Mouse (Mus musculus): ENCODE data around the gene Gm45140. TPM values are rescaled to one million over a fixed set of nuclear protein-coding genes. Genes with fewer than 3 reads are reported as not detected.
"Not testable (repeated sequence)": the region's sequence is repeated elsewhere in the genome, so short reads cannot be mapped to it uniquely, and the experiment has no call there.

The Gm45140 gene
- total RNA-seq, 2 experiments from 2014 or later, result 0.79 to 2.0 TPM

GRCm38 (mm10) chr6:87779174-87780165 is 56.1 kb downstream of the Gm45140 start:
- DNase-seq, result no peak
- intact Hi-C loops (cut with DNase I), result no loop called here

GRCm38 (mm10) chr6:87778294-87779173 is 57.1 kb downstream of the Gm45140 start:
- intact Hi-C loops (cut with DNase I), result no loop called here
- no peak for DNase-seq

- intact Hi-C loops (cut with DNase I), result no loop called here
- DNase-seq, result no peak
These were observed 57.8 kb downstream of the Gm45140 start, which contains the start of gene Gp9 for GRCm38 (mm10) chr6:87777842-87778241. Gp9 (plus strand) TSS chr6:87778072.

- intact Hi-C loops (cut with DNase I), result no loop called here
- DNase-seq, result no peak
These were observed 58.9 kb downstream of the Gm45140 start for GRCm38 (mm10) chr6:87776663-87777062.

GRCm38 (mm10) chr6:87775588-87776245 is 59.9 kb downstream of the Gm45140 start:
- no peak for DNase-seq
- intact Hi-C loops (cut with DNase I), result no loop called here

- DNase-seq, result no peak
- intact Hi-C loops (cut with DNase I), result loop anchor here (5.0 kb wide), 1 partner anchor 73 kb away; no protein-coding TSS in a partner anchor
These were observed 60.7 kb downstream of the Gm45140 start for GRCm38 (mm10) chr6:87774909-87775308.

- DNase-seq, result no peak
- intact Hi-C loops (cut with DNase I), result loop anchor here (5.0 kb wide), 1 partner anchor 72 kb away; no protein-coding TSS in a partner anchor
These were observed 61.1 kb downstream of the Gm45140 start for GRCm38 (mm10) chr6:87774466-87774865.

- intact Hi-C loops (cut with DNase I), result loop anchor here (5.0 kb wide), 1 partner anchor 68 kb away; no protein-coding TSS in a partner anchor
- DNase-seq, result no peak
These were observed 65.0 kb downstream of the Gm45140 start for GRCm38 (mm10) chr6:87770626-87771025.

GRCm38 (mm10) chr6:87764296-87764695 is 71.3 kb downstream of the Gm45140 start:
- DNase-seq, result not testable (repeated sequence)
- intact Hi-C loops (cut with DNase I), result loop anchor here (5.0 kb wide), 3 partner anchors 73 to 233 kb away; partner anchors contain the start of genes Copg1, Gm45140 and Isy1

GRCm38 (mm10) chr6:87763376-87764280 is 72.0 kb downstream of the Gm45140 start:
- intact Hi-C loops (cut with DNase I), result loop anchor here (5.0 kb wide), 3 partner anchors 74 to 234 kb away; partner anchors contain the start of genes Copg1, Gm45140 and Isy1
- no peak for DNase-seq

GRCm38 (mm10) chr6:87762161-87762560 is 73.4 kb downstream of the Gm45140 start:
- intact Hi-C loops (cut with DNase I), result loop anchor here (5.0 kb wide), 3 partner anchors 75 to 235 kb away; partner anchors contain the start of genes Copg1, Gm45140 and Isy1
- DNase-seq, result no peak

GRCm38 (mm10) chr6:87759850-87760249 is 75.7 kb downstream of the Gm45140 start:
- intact Hi-C loops (cut with DNase I), result loop anchor here (5.0 kb wide), 3 partner anchors 77 to 237 kb away; partner anchors contain the start of genes Copg1, Gm45140 and Isy1
- DNase-seq, result no peak

- no peak for DNase-seq
- intact Hi-C loops (cut with DNase I), result no loop called here
These were observed 76.2 kb downstream of the Gm45140 start for GRCm38 (mm10) chr6:87759404-87759803.

- intact Hi-C loops (cut with DNase I), result no loop called here
- DNase-seq, result no peak
These were observed 78.7 kb downstream of the Gm45140 start for GRCm38 (mm10) chr6:87756896-87757295.

GRCm38 (mm10) chr6:87755196-87755595 is 80.4 kb downstream of the Gm45140 start:
- no peak for DNase-seq
- intact Hi-C loops (cut with DNase I), result no loop called here

- no peak for DNase-seq
- intact Hi-C loops (cut with DNase I), result no loop called here
These were observed 84.0 kb downstream of the Gm45140 start for GRCm38 (mm10) chr6:87751574-87751973.

GRCm38 (mm10) chr6:87750184-87750910 is 85.2 kb downstream of the Gm45140 start:
- intact Hi-C loops (cut with DNase I), result no loop called here
- no peak for DNase-seq

- intact Hi-C loops (cut with DNase I), result no loop called here
- no peak for DNase-seq
These were observed 87.1 kb downstream of the Gm45140 start for GRCm38 (mm10) chr6:87748531-87748930.

Data from heart, postnatal 36 days (tissue).